Mouse (Mus musculus) lung, adult 2 months (tissue): ENCODE measurements at regions not wholly inside any gene's neighbourhood (a gene's known extent, or its start where the extent isn't known, plus 50 kb on each side); places are given as distances from the start of the nearest gene placed in this dataset.

ENCODE experiments used
- DNase-seq: peaks from one replicate; pipeline ENCODE4 v3.0.0; 2022
- H3K4me1 ChIP-seq: fragments of 200-500 bp; 2 replicates; pipeline ENCODE4 v1.6.1; 2011; ENCODE audit warnings: low read length; ENCODE audit not compliant: control insufficient read depth, insufficient read depth
- H3K4me3 ChIP-seq: fragments of 200-500 bp; replicated peaks from 2 replicates; pipeline ENCODE3; 2011; ENCODE audit warnings: low read depth, mild to moderate bottlenecking, control low read depth, low read length; ENCODE audit errors: extremely low read depth
- CTCF ChIP-seq: fragments of 200-500 bp; IDR thresholded peaks from 2 replicates; pipeline ENCODE4 v1.5.1; 2011; ENCODE audit warnings: mild to moderate bottlenecking, low read length, control low read depth; ENCODE audit not compliant: insufficient read depth
- POLR2A ChIP-seq: fragments of 200-500 bp; IDR thresholded peaks from 2 replicates; pipeline ENCODE4 v1.6.1; 2011; ENCODE audit warnings: low read depth, mild to moderate bottlenecking, control low read depth, low read length, borderline replicate concordance; ENCODE audit errors: extremely low read depth
- WGBS: fragments of 180-500 bp; shearing (Covaris S2); methylation state at CpG from one replicate; pipeline ENCODE4 v1.1.7; 2018; 5-methylcytosine and 5-hydroxymethylcytosine counted together

GRCm38 (mm10) chr12:71370091-71370490 lies 60.4 kb downstream of the Dact1 start:
- 51% methylated on average over 5 of the region's 5 CpGs for WGBS
- Histone ChIP-seq H3K4me3 (no peak overlapping the region), H3K4me1 (no peaks in the 10 kb centered on the region)
- DNase-seq = no peak
- TF ChIP-seq CTCF (no peak), POLR2A (no peak)

- Histone ChIP-seq H3K4me1 (peaks cover 3% of the 10 kb centered on the region; the same call in 1 of the 2 replicates), H3K4me3 (no peak overlapping the region)
- 62% methylated on average over 5 of the region's 5 CpGs for WGBS
- TF ChIP-seq CTCF (no peak), POLR2A (no peak)
- no peak for DNase-seq
Measured at GRCm38 (mm10) chr12:71371948-71372347, 62.3 kb downstream of the Dact1 start.

GRCm38 (mm10) chr12:71373633-71374032 lies 63.9 kb downstream of the Dact1 start:
- no peak for TF ChIP-seq POLR2A
- no peak for TF ChIP-seq CTCF
- peaks cover 3% of the 10 kb centered on the region; the same call in 1 of the 2 replicates for H3K4me1 ChIP-seq

GRCm38 (mm10) chr12:71376446-71376845 lies 66.8 kb downstream of the Dact1 start:
- 44% methylated on average over 8 of the region's 8 CpGs for WGBS
- H3K4me1 ChIP-seq = peaks cover 3% of the 10 kb centered on the region; the same call in 1 of the 2 replicates
- H3K4me3 ChIP-seq = no peak overlapping the region
- TF ChIP-seq CTCF (no peak), POLR2A (no peak)
- no peak for DNase-seq

More at GRCm38 (mm10) chr12:71373633-71374032, 63.9 kb downstream of the Dact1 start:
- DNase-seq = no peak
- no peak overlapping the region for H3K4me3 ChIP-seq
- 60% methylated on average over 2 of the region's 2 CpGs for WGBS

- WGBS = 34% methylated on average over 9 of the region's 9 CpGs
- no peak for DNase-seq
- no peak for TF ChIP-seq CTCF
- TF ChIP-seq POLR2A = no peak
- Histone ChIP-seq H3K4me1 (peaks cover 3% of the 10 kb centered on the region; the same call in 1 of the 2 replicates), H3K4me3 (no peak overlapping the region)
Measured at GRCm38 (mm10) chr12:71376966-71377365, 67.3 kb downstream of the Dact1 start.

GRCm38 (mm10) chr12:71379626-71380423 lies 70.1 kb downstream of the Dact1 start:
- Histone ChIP-seq H3K4me1 (peaks cover 3% of the 10 kb centered on the region; the same call in 1 of the 2 replicates), H3K4me3 (no peak overlapping the region)
- TF ChIP-seq POLR2A (no peak), CTCF (no peak)
- no peak for DNase-seq
- 86% methylated on average over 8 of the region's 8 CpGs for WGBS

GRCm38 (mm10) chr12:71380424-71380761 lies 70.7 kb downstream of the Dact1 start:
- no peak for TF ChIP-seq CTCF
- no peak for TF ChIP-seq POLR2A
- H3K4me1 ChIP-seq = peaks cover 3% of the 10 kb centered on the region; the same call in 1 of the 2 replicates
- 85% methylated on average over 3 of the region's 3 CpGs for WGBS

GRCm38 (mm10) chr12:71386251-71386650 lies 76.6 kb downstream of the Dact1 start:
- DNase-seq = no peak

More at GRCm38 (mm10) chr12:71380424-71380761, 70.7 kb downstream of the Dact1 start:
- H3K4me3 ChIP-seq = no peak overlapping the region
- no peak for DNase-seq

GRCm38 (mm10) chr12:71391481-71391880 lies 81.8 kb downstream of the Dact1 start:
- no peak for TF ChIP-seq CTCF
- no peak for TF ChIP-seq POLR2A
- 75% methylated on average over 6 of the region's 6 CpGs for WGBS
- H3K4me1 ChIP-seq = no peaks in the 10 kb centered on the region
- DNase-seq = no peak
- no peak overlapping the region for H3K4me3 ChIP-seq

More at GRCm38 (mm10) chr12:71386251-71386650, 76.6 kb downstream of the Dact1 start:
- TF ChIP-seq POLR2A = no peak
- no peak for TF ChIP-seq CTCF
- 51% methylated on average over 3 of the region's 3 CpGs for WGBS
- H3K4me3 ChIP-seq = no peak overlapping the region
- no peaks in the 10 kb centered on the region for H3K4me1 ChIP-seq

- no peak for TF ChIP-seq POLR2A
- no peak for TF ChIP-seq CTCF
- Histone ChIP-seq H3K4me1 (no peaks in the 10 kb centered on the region), H3K4me3 (no peak overlapping the region)
- DNase-seq = no peak
- WGBS = 82% methylated on average over 1 of the region's 1 CpGs
Measured at GRCm38 (mm10) chr12:71393752-71394151, 84.1 kb downstream of the Dact1 start.
